Mouse (Mus musculus) neural tube, embryonic 15.5 days (tissue): ENCODE measurements around the gene Acnat1. TPM values are rescaled to one million over a fixed set of nuclear protein-coding genes. Genes with fewer than 3 reads are reported as not detected.
"Not testable (repeated sequence)": the region's sequence is repeated elsewhere in the genome, so short reads cannot be mapped to it uniquely, and the experiment has no call there.

Source experiments
- ATAC-seq: fragments of 200-750 bp; cut with Nextera tagmentation; 2 replicates; pipeline ENCODE4 v1.8.0; 2017; ENCODE audit warnings: mild to moderate bottlenecking, moderate TSS enrichment, moderate library complexity; ENCODE audit not compliant: low FRiP score
- H3K27ac ChIP-seq: fragments of 300-500 bp; sonication (generic); replicated peaks from 2 replicates; pipeline ENCODE4 v1.5.1; 2015; ENCODE audit warnings: mild to moderate bottlenecking, inconsistent platforms
- H3K27me3 ChIP-seq: fragments of 300-500 bp; sonication (generic); replicated peaks from 2 replicates; pipeline ENCODE4 v1.6.1; 2015; ENCODE audit warnings: inconsistent platforms
- H3K36me3 ChIP-seq: fragments of 300-500 bp; sonication (generic); 2 replicates; pipeline ENCODE4 v1.6.1; 2015; ENCODE audit warnings: inconsistent platforms
- H3K4me1 ChIP-seq: fragments of 300-500 bp; sonication (generic); 2 replicates; pipeline ENCODE4 v1.6.1; 2015; ENCODE audit warnings: inconsistent platforms
- H3K4me2 ChIP-seq: fragments of 300-500 bp; sonication (generic); 2 replicates; pipeline ENCODE4 v1.6.1; 2015; ENCODE audit warnings: inconsistent platforms, mild to moderate bottlenecking, moderate library complexity
- H3K4me3 ChIP-seq: fragments of 300-500 bp; sonication (generic); replicated peaks from 2 replicates; pipeline ENCODE4 v1.5.1; 2015; ENCODE audit warnings: mild to moderate bottlenecking, inconsistent platforms
- H3K9ac ChIP-seq: fragments of 300-500 bp; sonication (generic); replicated peaks from 2 replicates; pipeline ENCODE4 v1.6.1; 2015; ENCODE audit warnings: mild to moderate bottlenecking, inconsistent platforms
- H3K9me3 ChIP-seq: fragments of 300-500 bp; sonication (generic); replicated peaks from 2 replicates; pipeline ENCODE4 v1.6.1; 2016; ENCODE audit warnings: inconsistent platforms
- WGBS: fragments of 180-500 bp; shearing (Covaris S2); methylation state at CpG from one replicate; pipeline ENCODE4 v1.1.7; 2015; ENCODE audit warnings: mixed read lengths; 5-methylcytosine and 5-hydroxymethylcytosine counted together
- polyA plus RNA-seq: library from polyadenylated mRNA; unstranded; fragments of >200 nt; fragmentation: Nextera tagmentation; extraction: Ambion mirVana; gene quantifications from 2 replicates; pipeline ENCODE4 v1.2.1, GENCODE M21; 2015

Acnat1 gene
- polyA plus RNA-seq, 1 experiment from 2014 or later, result not detected

DNA sequence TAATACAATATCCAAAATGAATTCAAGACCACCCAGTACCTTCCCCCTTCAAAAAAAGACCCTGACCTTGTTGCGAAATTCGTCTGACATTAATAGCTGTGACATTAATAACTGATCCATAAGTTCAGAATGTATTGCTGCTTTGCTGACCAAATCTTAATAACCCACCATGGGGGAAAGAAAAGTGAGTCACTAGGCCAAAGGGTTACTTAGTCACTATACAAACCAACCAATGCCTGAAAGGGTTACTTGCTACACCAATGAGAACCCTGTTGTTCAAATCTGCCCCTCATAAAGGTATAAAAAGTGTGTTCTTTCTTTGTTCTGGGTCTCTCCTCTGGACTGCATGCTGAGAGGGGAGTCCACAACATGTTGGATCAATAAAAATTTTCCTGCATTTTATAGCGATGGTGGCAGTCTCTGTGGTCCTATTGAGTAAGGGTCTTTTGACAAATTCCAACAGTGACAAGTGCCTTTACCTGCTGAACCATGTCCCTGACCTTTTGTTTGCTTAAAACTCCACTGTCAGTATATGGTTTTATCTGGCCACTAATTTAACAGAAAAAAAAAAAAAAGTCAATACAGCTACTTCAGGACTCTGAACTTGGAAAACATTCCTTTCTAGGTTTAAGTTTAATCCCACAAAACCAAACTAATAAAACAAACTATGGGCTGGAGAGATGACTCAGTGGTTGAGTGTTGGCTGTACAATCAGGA, 12.4 kb upstream of the Acnat1 start:
- H3K27me3 ChIP-seq, H3K27ac ChIP-seq, H3K4me3 ChIP-seq, H3K36me3 ChIP-seq, H3K9me3 ChIP-seq, H3K4me2 ChIP-seq, H3K9ac ChIP-seq, H3K4me1 ChIP-seq, ATAC-seq: not testable (repeated sequence)
- 67% methylated on average over 3 of the region's 3 CpGs for WGBS

DNA sequence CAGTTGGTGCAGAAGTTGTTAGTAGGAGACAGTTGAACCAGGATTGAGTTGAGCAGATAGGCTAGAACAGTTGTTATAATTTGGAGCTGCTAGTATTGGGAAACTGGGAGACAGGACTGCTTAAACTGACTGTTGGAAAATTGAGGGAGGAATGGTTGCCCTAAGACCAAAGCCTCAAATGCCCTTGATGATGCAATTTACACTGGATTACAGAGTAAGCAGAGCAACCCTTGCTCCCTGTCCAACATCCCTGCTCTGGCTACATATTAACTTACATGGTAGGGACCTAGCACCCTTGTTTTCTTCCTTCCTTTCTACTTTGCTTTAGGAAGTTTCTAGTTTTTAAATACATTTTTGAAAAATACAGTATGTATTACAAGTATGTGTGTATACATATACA, 11.7 kb upstream of the Acnat1 start:
- ATAC-seq, result no peak
- H3K27me3 ChIP-seq, result no peaks in the 10 kb centered on the region
- no peak overlapping the region for H3K9ac ChIP-seq
- no peak overlapping the region for H3K4me3 ChIP-seq
- H3K4me2 ChIP-seq, result no peak overlapping the region
- H3K36me3 ChIP-seq, result no peaks in the 10 kb centered on the region
- H3K27ac ChIP-seq, result no peak overlapping the region
- H3K4me1 ChIP-seq, result 0 out of 2 replicates have a peak, but pooled peaks cover 1% of the 10 kb centered on the region
- no peaks in the 10 kb centered on the region for H3K9me3 ChIP-seq

DNA sequence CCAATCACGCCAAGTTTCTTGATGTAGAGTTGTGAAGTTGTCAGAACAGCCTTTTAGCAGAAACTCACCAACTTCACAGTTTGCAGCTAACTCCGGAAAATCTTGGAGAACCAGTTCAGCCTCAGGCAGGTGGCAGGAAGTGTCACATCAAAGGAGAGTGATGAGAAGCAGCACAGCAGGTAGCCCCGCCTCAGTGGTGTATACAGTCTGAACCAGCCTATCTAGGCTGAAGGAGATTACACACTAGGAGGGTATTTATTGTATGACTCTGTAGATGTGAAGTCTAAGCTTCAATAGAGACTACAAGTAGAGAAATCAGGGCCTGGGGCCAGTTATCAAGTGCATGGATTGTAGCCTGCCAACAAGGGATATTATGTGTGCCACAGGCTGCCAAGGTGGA, 7.2 kb upstream of the Acnat1 start:
- no peak overlapping the region for H3K9ac ChIP-seq
- H3K27me3 ChIP-seq, result no peaks in the 10 kb centered on the region
- no peak overlapping the region for H3K4me3 ChIP-seq
- H3K9me3 ChIP-seq, result no peaks in the 10 kb centered on the region
- WGBS, result 58% methylated on average over 3 of the region's 3 CpGs
- peaks cover 8% of the 10 kb centered on the region for H3K4me1 ChIP-seq
- H3K27ac ChIP-seq, result no peak overlapping the region
- no peaks in the 10 kb centered on the region for H3K36me3 ChIP-seq
- no peak for ATAC-seq
- 0 out of 2 replicates have a peak overlapping the region, but pooled peaks have one; percentile 34 for H3K4me2 ChIP-seq

GRCm38 (mm10) chr4:49480104-49480760, 6.5 kb upstream of the Acnat1 start:
- H3K4me2 ChIP-seq, result peak overlapping the region; percentile 34
- H3K36me3 ChIP-seq, result no peaks in the 10 kb centered on the region
- no peak overlapping the region for H3K27ac ChIP-seq
- peaks cover 8% of the 10 kb centered on the region for H3K4me1 ChIP-seq
- no peaks in the 10 kb centered on the region for H3K9me3 ChIP-seq
- H3K27me3 ChIP-seq, result no peaks in the 10 kb centered on the region
- no peak overlapping the region; the same call in 1 of the 2 replicates for H3K9ac ChIP-seq
- ATAC-seq, result no peak
- H3K4me3 ChIP-seq, result no peak overlapping the region
- 23% methylated on average over 21 of the region's 21 CpGs for WGBS

DNA sequence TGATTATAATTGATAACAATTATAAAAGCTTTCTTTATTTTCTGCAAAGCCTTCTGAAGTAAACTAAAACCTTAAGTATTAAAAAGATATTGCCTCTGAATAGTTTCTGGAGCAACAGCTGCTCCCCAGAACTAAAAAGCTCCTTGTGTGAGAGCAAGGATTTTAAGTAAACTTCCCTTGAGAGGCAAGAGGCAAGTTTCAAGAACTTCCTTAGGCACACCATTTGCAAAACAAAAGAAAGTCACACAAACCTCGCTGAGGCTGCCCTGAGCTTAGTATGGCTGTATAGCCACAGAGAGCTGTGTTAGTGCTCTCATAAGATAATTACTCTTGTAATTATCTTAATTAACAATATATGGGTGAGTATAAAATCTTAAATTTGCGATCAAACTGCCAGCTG, 5.3 kb upstream of the Acnat1 start:
- not testable (repeated sequence) for H3K36me3 ChIP-seq, ATAC-seq, H3K4me2 ChIP-seq, H3K27ac ChIP-seq, H3K4me3 ChIP-seq, H3K4me1 ChIP-seq, H3K27me3 ChIP-seq, H3K9me3 ChIP-seq, H3K9ac ChIP-seq
- WGBS, result 9% methylated on average over 2 of the region's 2 CpGs

- H3K27me3 ChIP-seq, result no peaks in the 10 kb centered on the region
- no peak overlapping the region for H3K9ac ChIP-seq
- peak overlapping the region; percentile 19 for H3K4me3 ChIP-seq
- H3K4me2 ChIP-seq, result peak overlapping the region; percentile 54
- no peaks in the 10 kb centered on the region for H3K36me3 ChIP-seq
- no peak overlapping the region for H3K27ac ChIP-seq
- H3K4me1 ChIP-seq, result peaks cover 8% of the 10 kb centered on the region
- H3K9me3 ChIP-seq, result no peaks in the 10 kb centered on the region
- WGBS, result 23% methylated on average over 19 of the region's 19 CpGs
- ATAC-seq, result no peak
These were observed 4.6 kb upstream of the Acnat1 start for GRCm38 (mm10) chr4:49478118-49478877.

DNA sequence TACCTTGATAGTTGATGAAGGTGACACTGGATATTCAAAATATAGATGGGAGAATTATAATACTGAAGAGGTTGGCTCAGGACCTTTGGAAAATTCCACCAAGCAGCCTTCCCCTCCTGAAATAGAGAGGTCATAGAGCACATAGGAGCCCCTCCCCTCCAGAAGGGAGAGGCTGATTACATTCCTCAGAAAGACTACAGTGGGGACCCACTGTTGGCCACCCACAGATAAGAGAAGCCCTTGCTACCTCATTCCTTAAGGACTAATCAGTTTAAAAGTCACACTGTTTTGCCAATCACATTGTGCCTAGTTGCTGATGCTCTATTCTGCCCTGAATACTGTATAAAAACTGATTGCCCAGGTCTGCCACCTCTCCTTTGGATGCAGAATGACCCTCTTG, 871 bp upstream of the Acnat1 start:
- H3K9ac ChIP-seq, result no peak overlapping the region
- H3K4me2 ChIP-seq, result no peak overlapping the region
- H3K27ac ChIP-seq, result no peak overlapping the region
- no peaks in the 10 kb centered on the region for H3K36me3 ChIP-seq
- H3K4me1 ChIP-seq, result peaks cover 4% of the 10 kb centered on the region
- ATAC-seq, result no peak
- no peaks in the 10 kb centered on the region for H3K27me3 ChIP-seq
- no peak overlapping the region for H3K4me3 ChIP-seq
- no peaks in the 10 kb centered on the region for H3K9me3 ChIP-seq

- Histone ChIP-seq H3K4me3 (no peak overlapping the region), H3K27ac (no peak overlapping the region), H3K9me3 (no peaks in the 10 kb centered on the region), H3K9ac (no peak overlapping the region), H3K27me3 (no peaks in the 10 kb centered on the region), H3K36me3 (no peaks in the 10 kb centered on the region), H3K4me2 (no peak overlapping the region), H3K4me1 (no peaks in the 10 kb centered on the region)
- ATAC-seq, result no peak
- 78% methylated on average over 3 of the region's 3 CpGs for WGBS
These were observed 4.1 kb downstream of the Acnat1 start for GRCm38 (mm10) chr4:49469435-49470151.

DNA sequence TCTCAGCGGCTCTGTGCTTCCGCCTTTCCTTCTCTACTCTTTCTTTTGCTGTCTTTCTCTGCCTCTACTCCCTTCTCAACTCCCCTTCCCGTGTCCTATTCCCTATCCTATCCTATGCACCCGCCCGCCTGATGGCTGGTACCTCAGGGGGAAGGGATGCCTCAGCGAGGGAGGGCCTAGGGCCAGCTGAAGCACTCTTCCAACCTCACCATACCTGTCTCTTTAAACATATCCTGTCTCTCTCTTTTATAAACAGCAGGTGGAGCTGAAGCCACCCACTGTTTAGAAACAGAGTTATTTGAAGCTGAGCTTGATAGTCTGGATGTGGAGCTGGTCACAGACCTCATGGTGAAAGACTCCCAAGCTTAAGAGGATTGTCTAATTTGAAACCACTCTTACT, 6.4 kb downstream of the Acnat1 start:
- 94% methylated on average over 6 of the region's 6 CpGs for WGBS
- H3K4me2 ChIP-seq, result no peak overlapping the region
- no peak overlapping the region for H3K4me3 ChIP-seq
- no peak overlapping the region for H3K9ac ChIP-seq
- no peak for ATAC-seq
- no peak overlapping the region for H3K27ac ChIP-seq
- H3K9me3 ChIP-seq, result no peaks in the 10 kb centered on the region
- H3K27me3 ChIP-seq, result no peaks in the 10 kb centered on the region
- no peaks in the 10 kb centered on the region for H3K36me3 ChIP-seq
- H3K4me1 ChIP-seq, result no peaks in the 10 kb centered on the region

- Histone ChIP-seq H3K4me1 (no peaks in the 10 kb centered on the region), H3K9me3 (no peaks in the 10 kb centered on the region), H3K4me3 (no peak overlapping the region), H3K27ac (no peak overlapping the region), H3K36me3 (no peaks in the 10 kb centered on the region), H3K9ac (no peak overlapping the region), H3K4me2 (no peak overlapping the region), H3K27me3 (no peaks in the 10 kb centered on the region)
- no peak for ATAC-seq
- 81% methylated on average over 2 of the region's 2 CpGs for whole genome bisulfite sequencing
These were observed 17.5 kb downstream of the Acnat1 start for GRCm38 (mm10) chr4:49456171-49456570.

GRCm38 (mm10) chr4:49451848-49452551, 21.7 kb downstream of the Acnat1 start:
- ATAC-seq, result no peak
- Histone ChIP-seq H3K36me3 (no peaks in the 10 kb centered on the region), H3K4me2 (no peak overlapping the region), H3K27me3 (no peaks in the 10 kb centered on the region), H3K9ac (no peak overlapping the region), H3K4me1 (no peaks in the 10 kb centered on the region), H3K27ac (no peak overlapping the region), H3K9me3 (no peaks in the 10 kb centered on the region), H3K4me3 (no peak overlapping the region)
- WGBS, result 77% methylated on average over 1 of the region's 1 CpGs
